Mouse (Mus musculus): ENCODE measurements around the gene Vsnl1.

The Vsnl1 gene

GRCm38 (mm10) chr12:11436497-11437265, at the start of gene Vsnl1:
Gene Vsnl1 (minus strand): TSS chr12:11436613.
- DNase-seq (ENCODE audit: low spot score) = no peak

GRCm38 (mm10) chr12:11456632-11457031, 20.2 kb upstream of the Vsnl1 start:
- DNase-seq (ENCODE audit: low spot score) = no peak

- no peak for DNase-seq (ENCODE audit: low spot score)
These were observed 19.8 kb upstream of the Vsnl1 start for GRCm38 (mm10) chr12:11456213-11456612.

- no peak for DNase-seq (ENCODE audit: low spot score)
These were observed 19.3 kb upstream of the Vsnl1 start, which contains the start of gene Rad51ap2 for GRCm38 (mm10) chr12:11455549-11456194. Gene Rad51ap2 (plus strand): TSS chr12:11456079.

- no peak for DNase-seq (ENCODE audit: low spot score)
These were observed 17.7 kb upstream of the Vsnl1 start for GRCm38 (mm10) chr12:11454146-11454545.

GRCm38 (mm10) chr12:11437907-11438447, 1.6 kb upstream of the Vsnl1 start:
- DNase-seq (ENCODE audit: low spot score) = no peak

- no peak for DNase-seq (ENCODE audit: low spot score)
These were observed 973 bp upstream of the Vsnl1 start for GRCm38 (mm10) chr12:11437266-11437906.

- no peak for DNase-seq (ENCODE audit: low spot score)
These were observed 426 bp downstream of the Vsnl1 start for GRCm38 (mm10) chr12:11436023-11436350.

GRCm38 (mm10) chr12:11435246-11436022, 979 bp downstream of the Vsnl1 start:
- DNase-seq (ENCODE audit: low spot score) = no peak

- DNase-seq (ENCODE audit: low spot score) = no peak
These were observed 2.0 kb downstream of the Vsnl1 start for GRCm38 (mm10) chr12:11434446-11434845.

- DNase-seq (ENCODE audit: low spot score) = no peak
These were observed 2.7 kb downstream of the Vsnl1 start for GRCm38 (mm10) chr12:11433716-11434115.

GRCm38 (mm10) chr12:11433126-11433525, 3.3 kb downstream of the Vsnl1 start:
- no peak for DNase-seq (ENCODE audit: low spot score)

- no peak for DNase-seq (ENCODE audit: low spot score)
These were observed 9.0 kb downstream of the Vsnl1 start for GRCm38 (mm10) chr12:11427396-11427795.

GRCm38 (mm10) chr12:11418112-11418511, 18.3 kb downstream of the Vsnl1 start:
- DNase-seq (ENCODE audit: low spot score) = no peak

GRCm38 (mm10) chr12:11407679-11408078, 28.7 kb downstream of the Vsnl1 start:
- no peak for DNase-seq (ENCODE audit: low spot score)

GRCm38 (mm10) chr12:11398791-11399190, 37.6 kb downstream of the Vsnl1 start:
- no peak for DNase-seq (ENCODE audit: low spot score)

- DNase-seq (ENCODE audit: low spot score) = no peak
These were observed 39.4 kb downstream of the Vsnl1 start for GRCm38 (mm10) chr12:11397029-11397428.

- DNase-seq (ENCODE audit: low spot score) = no peak
These were observed 40.9 kb downstream of the Vsnl1 start for GRCm38 (mm10) chr12:11395470-11395869.

GRCm38 (mm10) chr12:11392525-11392924, 43.9 kb downstream of the Vsnl1 start:
- DNase-seq (ENCODE audit: low spot score) = no peak

GRCm38 (mm10) chr12:11391244-11391949, 45.0 kb downstream of the Vsnl1 start:
- no peak for DNase-seq (ENCODE audit: low spot score)

GRCm38 (mm10) chr12:11389141-11389540, 47.3 kb downstream of the Vsnl1 start:
- DNase-seq (ENCODE audit: low spot score) = no peak

Measured in MN1 (cell line).